Mouse (Mus musculus) heart, embryonic 12.5 days (tissue): ENCODE results near the gene Snx27. TPM values are rescaled to one million over a fixed set of nuclear protein-coding genes. Genes with fewer than 3 reads are reported as not detected.
A peak's percentile ranks its signal among the peaks of the same experiment; 100 is the strongest.

Source experiments
- ATAC-seq: fragments of 200-750 bp; cut with Nextera tagmentation; 2 replicates; pipeline ENCODE4 v1.8.0; 2017; ENCODE audit warnings: moderate TSS enrichment, moderate library complexity; ENCODE audit not compliant: insufficient number of reproducible peaks, low FRiP score
- H3K27ac ChIP-seq: fragments of 300-500 bp; sonication (generic); 2 replicates; pipeline ENCODE4 v1.5.1; 2016; ENCODE audit warnings: mild to moderate bottlenecking, moderate library complexity; ENCODE audit not compliant: poor library complexity, severe bottlenecking
- H3K27me3 ChIP-seq: fragments of 300-500 bp; sonication (generic); replicated peaks from 2 replicates; pipeline ENCODE4 v1.6.1; 2016; ENCODE audit warnings: mild to moderate bottlenecking, moderate library complexity
- H3K36me3 ChIP-seq: fragments of 300-500 bp; sonication (generic); 2 replicates; pipeline ENCODE4 v1.6.1; 2016; ENCODE audit warnings: mild to moderate bottlenecking, moderate library complexity
- H3K4me1 ChIP-seq: fragments of 300-500 bp; sonication (generic); replicated peaks from 2 replicates; pipeline ENCODE4 v1.6.1; 2016; ENCODE audit warnings: mild to moderate bottlenecking
- H3K4me2 ChIP-seq: fragments of 300-500 bp; sonication (generic); 2 replicates; pipeline ENCODE4 v1.6.1; 2016; ENCODE audit warnings: mild to moderate bottlenecking, moderate library complexity
- H3K4me3 ChIP-seq: fragments of 300-500 bp; sonication (generic); 2 replicates; pipeline ENCODE4 v1.5.1; 2016; ENCODE audit warnings: mild to moderate bottlenecking
- H3K9ac ChIP-seq: fragments of 300-500 bp; sonication (generic); 2 replicates; pipeline ENCODE4 v1.6.1; 2016; ENCODE audit warnings: mild to moderate bottlenecking, moderate library complexity
- H3K9me3 ChIP-seq: fragments of 300-500 bp; sonication (generic); replicated peaks from 2 replicates; pipeline ENCODE4 v1.6.1; 2016; ENCODE audit warnings: mild to moderate bottlenecking, moderate library complexity
- WGBS: fragments of 180-500 bp; shearing (Covaris S2); methylation state at CpG from one replicate; pipeline ENCODE4 v1.1.7; 2016; 5-methylcytosine and 5-hydroxymethylcytosine counted together
- polyA plus RNA-seq: library from polyadenylated mRNA; unstranded; fragments of >200 nt; fragmentation: Nextera tagmentation; extraction: Ambion mirVana; gene quantifications from 2 replicates; pipeline ENCODE4 v1.2.1, GENCODE M21; 2016

Gene Snx27
- polyA plus RNA-seq, 1 experiment from 2014 or later, result 40.3 TPM

- Histone ChIP-seq H3K4me2 (no peak overlapping the region), H3K4me1 (no peaks in the 10 kb centered on the region), H3K9me3 (no peaks in the 10 kb centered on the region), H3K27me3 (no peaks in the 10 kb centered on the region), H3K36me3 (peaks cover 42% of the 10 kb centered on the region), H3K27ac (no peak overlapping the region), H3K4me3 (no peak overlapping the region), H3K9ac (no peak overlapping the region)
- 74% methylated on average over 4 of the region's 4 CpGs for WGBS
- no peak for ATAC-seq
Measured at GRCm38 (mm10) chr3:94497162-94497561, 85.4 kb downstream of the Snx27 start.

- no peak overlapping the region for H3K4me2 ChIP-seq
- H3K4me3 ChIP-seq, result no peak overlapping the region
- WGBS, result 67% methylated on average over 6 of the region's 6 CpGs
- no peak overlapping the region for H3K9ac ChIP-seq
- ATAC-seq, result 0 out of 2 replicates have a peak, but pooled peaks have one; percentile 23
- no peak overlapping the region for H3K27ac ChIP-seq
- H3K27me3 ChIP-seq, result no peaks in the 10 kb centered on the region
- 0 out of 2 replicates have a peak, but pooled peaks cover 1% of the 10 kb centered on the region for H3K36me3 ChIP-seq
- no peaks in the 10 kb centered on the region for H3K9me3 ChIP-seq
- peaks cover 10% of the 10 kb centered on the region for H3K4me1 ChIP-seq
Measured at GRCm38 (mm10) chr3:94487581-94487980, 94.9 kb downstream of the Snx27 start.

DNA sequence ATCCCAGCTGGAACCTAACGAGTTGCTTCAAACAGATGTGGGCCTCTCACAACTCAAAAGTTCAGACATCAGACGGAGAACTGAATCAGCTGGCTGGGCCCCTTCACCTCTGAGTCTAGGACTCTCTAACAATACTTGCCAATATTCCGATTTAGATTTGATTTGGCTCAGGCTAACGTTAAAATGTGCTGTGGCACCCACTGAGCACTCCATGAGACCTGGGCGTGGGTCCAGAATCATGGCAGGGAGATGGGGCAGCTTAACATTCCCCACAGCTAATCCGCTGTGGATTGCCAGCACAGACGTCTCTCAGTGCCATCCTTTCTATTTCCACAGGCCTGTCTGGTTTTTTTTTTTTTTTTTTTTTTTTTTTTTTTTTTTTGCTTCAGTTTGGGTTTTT, 96.6 kb downstream of the Snx27 start:
- ATAC-seq, result no peak
- H3K4me3 ChIP-seq, result no peak overlapping the region
- H3K9ac ChIP-seq, result no peak overlapping the region
- H3K27ac ChIP-seq, result no peak overlapping the region
- no peak overlapping the region for H3K4me2 ChIP-seq
- 78% methylated on average over 7 of the region's 7 CpGs for WGBS
- no peaks in the 10 kb centered on the region for H3K36me3 ChIP-seq
- H3K9me3 ChIP-seq, result no peaks in the 10 kb centered on the region
- peaks cover 5% of the 10 kb centered on the region for H3K27me3 ChIP-seq
- peaks cover 18% of the 10 kb centered on the region for H3K4me1 ChIP-seq

DNA sequence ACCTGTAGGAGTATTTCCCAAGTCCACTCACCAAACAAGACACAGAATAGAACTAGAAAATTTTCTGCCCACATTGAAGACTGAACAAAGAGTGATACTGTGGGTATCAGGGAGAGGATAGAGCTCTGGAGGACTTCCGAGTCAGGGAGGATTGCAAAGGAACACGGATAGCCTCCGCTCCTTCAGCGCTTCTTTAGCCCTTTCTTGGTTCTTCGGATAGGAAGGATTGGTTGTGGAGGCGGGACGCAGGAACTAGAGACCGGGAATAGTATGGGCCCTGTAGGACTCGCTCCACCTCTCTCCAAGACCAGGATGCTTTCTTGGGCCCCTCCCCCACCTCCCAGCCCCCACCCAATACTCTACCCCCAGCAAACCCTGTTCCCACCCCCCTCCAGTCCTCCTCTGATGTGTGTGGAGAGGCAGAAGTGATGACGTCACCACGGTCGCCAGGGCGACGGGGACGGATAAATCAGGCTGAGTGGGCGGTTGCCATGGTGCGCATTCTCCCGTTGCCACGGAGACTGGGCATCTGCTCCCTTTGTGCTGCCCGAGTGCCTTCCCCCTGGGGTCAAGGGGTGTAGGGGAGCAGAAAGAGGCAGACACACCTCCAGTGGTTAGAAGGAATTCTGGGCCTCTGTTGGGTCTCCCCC, 98.6 kb downstream of the Snx27 start:
- peaks cover 27% of the 10 kb centered on the region for H3K4me1 ChIP-seq
- no peak for ATAC-seq
- H3K27me3 ChIP-seq, result peaks cover 25% of the 10 kb centered on the region
- no peaks in the 10 kb centered on the region for H3K9me3 ChIP-seq
- H3K9ac ChIP-seq, result no peak overlapping the region
- H3K4me2 ChIP-seq, result no peak overlapping the region
- H3K4me3 ChIP-seq, result no peak overlapping the region
- no peaks in the 10 kb centered on the region for H3K36me3 ChIP-seq
- no peak overlapping the region for H3K27ac ChIP-seq
- 30% methylated on average over 20 of the region's 20 CpGs for WGBS

DNA sequence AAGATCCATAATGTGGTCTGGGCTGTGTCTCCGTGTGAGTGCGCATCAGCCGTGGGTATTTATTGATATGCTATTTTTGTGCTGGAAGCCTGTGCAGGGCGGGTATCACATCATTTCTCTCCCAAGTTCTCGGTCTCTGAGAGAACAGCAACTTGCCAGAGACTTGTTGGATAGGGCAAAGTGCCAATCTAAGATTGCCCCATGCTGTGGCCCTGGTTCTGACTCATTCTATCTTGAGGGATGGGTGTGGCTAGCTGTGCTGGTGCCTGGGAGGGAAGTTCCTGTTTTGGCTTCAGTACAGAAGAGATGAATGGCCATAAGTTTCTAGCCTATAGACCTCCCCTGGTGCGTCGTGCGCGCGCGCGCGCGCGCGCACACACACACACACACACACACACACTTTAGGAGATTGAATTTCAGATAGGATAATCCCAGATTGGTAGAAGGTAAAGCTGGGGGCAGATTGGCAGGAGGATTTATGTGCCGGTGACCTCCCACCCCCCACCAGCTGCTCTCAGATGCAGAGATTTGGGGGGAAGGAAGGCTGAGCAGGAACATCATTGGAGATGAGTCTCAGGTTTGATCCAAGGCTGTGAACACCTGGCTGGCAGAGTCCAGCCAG, 99.6 kb downstream of the Snx27 start:
- Histone ChIP-seq H3K36me3 (no peaks in the 10 kb centered on the region), H3K27me3 (peaks cover 35% of the 10 kb centered on the region), H3K9me3 (no peaks in the 10 kb centered on the region), H3K9ac (no peak overlapping the region), H3K4me3 (no peak overlapping the region), H3K4me2 (no peak overlapping the region), H3K4me1 (peaks cover 32% of the 10 kb centered on the region), H3K27ac (no peak overlapping the region)
- no peak for ATAC-seq
- WGBS, result 72% methylated on average over 17 of the region's 17 CpGs

DNA sequence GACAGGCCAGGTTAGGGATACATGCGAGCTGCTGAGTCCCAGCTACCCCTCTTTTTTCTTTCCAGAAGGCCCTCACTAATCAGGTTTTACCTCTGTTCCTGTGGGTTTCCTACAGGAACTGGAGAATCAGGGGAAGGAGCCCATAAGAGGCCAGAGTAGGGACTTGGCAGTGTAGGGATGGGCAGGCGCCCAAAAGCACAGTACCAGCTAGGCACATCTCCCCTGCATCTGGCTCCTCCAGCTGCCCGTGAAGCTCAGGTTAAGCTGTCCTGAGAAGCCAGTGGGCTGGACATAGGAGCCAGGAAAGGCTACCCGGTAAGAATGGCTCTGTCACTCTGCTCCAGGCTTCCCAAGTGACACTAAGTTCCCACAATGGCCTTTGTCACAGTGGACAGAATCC, 101.1 kb downstream of the Snx27 start:
- no peak for ATAC-seq
- Histone ChIP-seq H3K36me3 (no peaks in the 10 kb centered on the region), H3K4me1 (peaks cover 33% of the 10 kb centered on the region), H3K4me3 (no peak overlapping the region), H3K9ac (no peak overlapping the region), H3K9me3 (no peaks in the 10 kb centered on the region), H3K27ac (no peak overlapping the region), H3K4me2 (no peak overlapping the region), H3K27me3 (peaks cover 35% of the 10 kb centered on the region)
- 54% methylated on average over 4 of the region's 4 CpGs for WGBS

DNA sequence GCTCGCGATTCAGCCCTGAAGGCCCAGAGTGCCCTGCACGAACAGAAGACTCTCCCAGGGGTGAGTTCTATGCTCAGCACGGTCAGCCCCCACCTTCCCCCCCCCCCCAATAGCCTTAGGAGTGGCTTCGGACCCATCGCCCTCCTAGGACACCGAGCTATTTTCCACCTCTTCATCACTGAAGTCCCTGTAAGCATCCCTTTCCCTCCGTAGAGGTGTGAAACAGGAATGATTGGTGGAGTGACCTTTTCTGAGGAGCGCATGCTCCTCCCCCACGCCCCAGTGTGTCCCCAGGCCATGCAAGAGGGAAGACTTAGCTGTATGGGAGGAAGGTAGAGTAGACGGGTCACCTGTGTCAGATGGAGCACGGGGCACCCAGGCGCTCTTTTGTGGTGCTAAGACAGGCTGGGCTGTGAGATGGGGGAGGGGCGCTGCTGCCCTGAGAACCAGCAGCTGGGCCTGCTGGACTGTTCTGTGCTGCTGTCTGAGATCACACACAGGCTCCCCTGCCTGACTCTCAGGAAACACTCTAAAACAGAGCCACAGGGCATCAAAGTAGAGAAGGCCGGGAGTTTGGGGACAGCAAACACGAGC, 102.1 kb downstream of the Snx27 start, which contains the start of gene Riiad1:
Gene Riiad1, minus strand, starts transcription at position 51 of the 594 bp plus-strand sequence.
- 0 out of 2 replicates have a peak within 1 kb of the TSS, but pooled peaks have one; percentile 10 for H3K4me3 ChIP-seq
- 11% methylated on average over 16 of the region's 16 CpGs for WGBS
- no peak for ATAC-seq

GRCm38 (mm10) chr3:94479564-94479963, 103.0 kb downstream of the Snx27 start:
- H3K36me3 ChIP-seq, result no peaks in the 10 kb centered on the region
- no peak for ATAC-seq
- H3K4me2 ChIP-seq, result peak overlapping the region; percentile 56
- H3K9ac ChIP-seq, result no peak overlapping the region
- peaks cover 37% of the 10 kb centered on the region for H3K4me1 ChIP-seq
- H3K27me3 ChIP-seq, result peaks cover 35% of the 10 kb centered on the region
- H3K4me3 ChIP-seq, result 0 out of 2 replicates have a peak overlapping the region, but pooled peaks have one; percentile 10
- H3K9me3 ChIP-seq, result no peaks in the 10 kb centered on the region
- WGBS, result 3% methylated on average over 11 of the region's 11 CpGs
- no peak overlapping the region for H3K27ac ChIP-seq

More for the DNA sequence above, 102.1 kb downstream of the Snx27 start, which contains the start of gene Riiad1:
- Histone ChIP-seq H3K27me3 (peaks cover 35% of the 10 kb centered on the region), H3K9ac (no peak within 1 kb of the TSS), H3K36me3 (no peaks in the 10 kb centered on the region), H3K4me2 (peak within 1 kb of the TSS; percentile 56), H3K27ac (no peak within 1 kb of the TSS), H3K4me1 (peaks cover 37% of the 10 kb centered on the region), H3K9me3 (no peaks in the 10 kb centered on the region)

- no peak overlapping the region for H3K9ac ChIP-seq
- H3K27ac ChIP-seq, result no peak overlapping the region
- no peaks in the 10 kb centered on the region for H3K36me3 ChIP-seq
- no peaks in the 10 kb centered on the region for H3K9me3 ChIP-seq
- no peak overlapping the region; the same call in 1 of the 2 replicates for H3K4me2 ChIP-seq
- WGBS, result 16% methylated on average over 9 of the region's 9 CpGs
- H3K27me3 ChIP-seq, result peaks cover 35% of the 10 kb centered on the region
- no peak for ATAC-seq
- no peak overlapping the region for H3K4me3 ChIP-seq
- peaks cover 45% of the 10 kb centered on the region for H3K4me1 ChIP-seq
Measured at GRCm38 (mm10) chr3:94478591-94479169, 103.8 kb downstream of the Snx27 start.

GRCm38 (mm10) chr3:94477981-94478422, 104.5 kb downstream of the Snx27 start, which contains the start of gene Celf3:
Celf3 (plus strand) TSS chr3:94478295.
- ATAC-seq, result no peak; the same call in 1 of the 2 replicates
- H3K27me3 ChIP-seq, result peaks cover 35% of the 10 kb centered on the region
- H3K9ac ChIP-seq, result no peak within 1 kb of the TSS
- H3K4me1 ChIP-seq, result peaks cover 50% of the 10 kb centered on the region
- no peaks in the 10 kb centered on the region for H3K36me3 ChIP-seq
- peak within 1 kb of the TSS; percentile 38 for H3K4me2 ChIP-seq
- no peak within 1 kb of the TSS for H3K27ac ChIP-seq
- H3K4me3 ChIP-seq, result no peak within 1 kb of the TSS
- no peaks in the 10 kb centered on the region for H3K9me3 ChIP-seq
- WGBS, result 2% methylated on average over 14 of the region's 14 CpGs

DNA sequence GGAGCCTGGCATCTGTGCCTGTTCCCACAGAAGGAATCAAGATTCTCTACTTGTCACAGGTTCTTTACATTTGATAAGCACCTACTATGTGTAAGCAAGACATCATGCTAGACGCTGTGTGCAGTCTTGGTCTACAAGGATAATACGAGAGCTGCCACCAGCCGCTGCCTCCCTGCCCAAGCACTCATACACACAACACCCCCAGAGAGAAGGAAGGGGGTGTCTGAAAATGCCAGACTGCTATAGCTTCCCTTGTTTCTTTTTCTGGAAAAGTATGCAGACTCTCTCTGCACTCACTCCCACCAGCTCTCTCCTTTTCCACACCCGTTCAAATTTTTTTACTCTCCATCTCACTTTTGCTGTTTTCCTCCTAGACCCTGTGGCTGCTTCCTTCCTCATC, 105.1 kb downstream of the Snx27 start:
- Histone ChIP-seq H3K4me2 (no peak overlapping the region), H3K27ac (no peak overlapping the region), H3K27me3 (peaks cover 35% of the 10 kb centered on the region), H3K4me3 (no peak overlapping the region), H3K36me3 (no peaks in the 10 kb centered on the region), H3K9ac (no peak overlapping the region), H3K9me3 (no peaks in the 10 kb centered on the region), H3K4me1 (peaks cover 50% of the 10 kb centered on the region)
- ATAC-seq, result no peak
- 59% methylated on average over 4 of the region's 4 CpGs for WGBS
